Mouse (Mus musculus) left cerebral cortex, postnatal 14 days (tissue): ENCODE measurements around the gene Gm21992. TPM values are rescaled to one million over a fixed set of nuclear protein-coding genes. Genes with fewer than 3 reads are reported as not detected.
A peak's percentile ranks its signal among the peaks of the same experiment; 100 is the strongest.

ENCODE experiments used
- DNase-seq, 2 experiments: peaks; one replicate each; pipeline ENCODE4 v3.0.0; 2021 to 2022; ENCODE audit warnings: low spot score in 2 of 2, mixed read lengths in 1 of 2
- intact Hi-C: fragments of 180-260 bp; cut with DNase I; formaldehyde crosslinking; loops from one replicate; pipeline ENCODE4 v1.15.1; 2025
- long read RNA-seq, 2 experiments: library from polyadenylated mRNA; stranded (forward); transcript quantifications; one replicate each; pipeline ENCODE4 v2.0.0; 2021
- total RNA-seq, 2 experiments: library from RNA; stranded (reverse); gene quantifications; 2 replicates each; pipeline ENCODE4 v1.2.3; 2021

Gm21992 gene
- total RNA-seq: 10 to 100 TPM; 12.9 to 19.3 TPM
- long read RNA-seq, experiment 1: 0 reads
- long read RNA-seq, experiment 2, partial matches to known transcripts: 0 of 8 reads
- long read RNA-seq, experiment 2, other reads (novel, unspliced or antisense): 8 of 8 reads

- intact Hi-C loops: no loop called here
- DNase-seq: peak; percentile 98 to 99
These were observed at the start of gene Gm21992, which contains the start of gene Rbm14 for GRCm38 (mm10) chr19:4811063-4811908. Gene Gm21992 (minus strand): TSS chr19:4811612. Gene Rbm14 (minus strand): TSS chr19:4811634.

GRCm38 (mm10) chr19:4859081-4859480 is 47.7 kb upstream of the Gm21992 start:
- intact Hi-C loops: no loop called here
- DNase-seq: no peak

DNA sequence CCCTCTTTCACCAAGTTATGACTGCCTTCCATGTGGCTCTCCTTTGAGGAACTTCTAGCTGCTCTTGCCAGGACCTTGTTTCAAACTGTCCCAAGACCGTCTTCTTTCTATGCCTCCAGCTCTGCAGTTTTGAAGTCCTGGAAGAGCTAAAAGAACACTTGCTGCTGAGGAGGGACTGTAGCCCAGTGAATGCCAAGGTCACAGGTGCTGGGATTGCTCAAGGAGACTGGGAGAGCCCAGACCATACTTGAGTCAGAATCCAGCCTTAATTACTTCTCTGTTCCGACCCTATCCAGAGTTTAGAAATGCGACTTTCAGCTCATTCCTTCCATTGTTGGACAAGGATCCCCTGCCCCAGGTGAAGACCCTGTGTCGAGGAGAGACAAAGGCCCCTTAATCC is 44.5 kb upstream of the Gm21992 start:
- no peak for DNase-seq
- intact Hi-C loops: no loop called here

GRCm38 (mm10) chr19:4855470-4855820 is 44.0 kb upstream of the Gm21992 start:
- no peak for DNase-seq
- intact Hi-C loops: no loop called here

- intact Hi-C loops: no loop called here
- DNase-seq: peak; percentile 92 to 93
These were observed 43.4 kb upstream of the Gm21992 start, which contains the start of gene Ctsf for GRCm38 (mm10) chr19:4854552-4855469. Gene Ctsf (plus strand): TSS chr19:4855130.

- no peak for DNase-seq
- intact Hi-C loops: no loop called here
These were observed 38.9 kb upstream of the Gm21992 start for GRCm38 (mm10) chr19:4850281-4850680.

DNA sequence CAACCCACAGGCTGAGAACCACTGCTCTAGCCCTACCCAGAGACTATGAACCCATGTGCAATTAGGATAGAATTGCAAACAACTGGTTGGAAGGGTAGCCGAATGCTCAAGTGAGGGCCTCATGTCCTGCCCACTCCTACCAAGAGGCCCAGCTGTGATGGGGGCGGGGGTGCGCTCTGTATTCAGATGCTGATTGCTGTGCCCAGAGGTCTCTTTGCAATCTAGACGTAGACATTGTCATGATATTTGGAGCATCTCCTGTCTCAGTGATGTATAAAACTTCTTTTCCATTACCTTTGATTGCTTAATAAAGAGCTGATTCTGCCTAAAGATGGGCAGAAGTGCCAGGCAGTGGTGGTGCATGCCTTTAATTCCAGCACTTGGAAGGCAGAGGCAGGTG is 38.4 kb upstream of the Gm21992 start:
- no peak for DNase-seq
- intact Hi-C loops: no loop called here

- intact Hi-C loops: loop anchor here (2.0 kb wide), 1 partner anchor 93 kb away; no protein-coding TSS in a partner anchor
- peak in 1 of 2 experiments; percentile 36 for DNase-seq
These were observed 36.1 kb upstream of the Gm21992 start for GRCm38 (mm10) chr19:4847490-4847889.

DNA sequence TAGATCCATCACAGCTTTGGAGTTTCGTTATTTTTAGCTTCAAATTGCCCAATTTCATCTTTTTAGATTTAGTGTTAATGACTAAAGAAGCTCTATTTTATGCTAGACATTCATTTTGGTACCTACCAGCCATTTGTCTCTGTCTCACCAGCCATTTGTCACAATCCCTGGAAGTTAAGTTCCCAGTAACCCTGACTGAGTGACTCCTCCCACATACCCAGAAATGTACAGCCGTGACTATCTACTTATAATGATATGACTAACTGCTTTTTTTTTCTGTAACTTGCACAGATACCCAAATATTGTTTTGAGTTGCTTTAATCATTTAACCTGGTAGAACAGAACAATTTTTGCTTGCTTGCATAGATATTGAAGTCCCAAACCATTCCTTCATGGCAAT is 34.4 kb upstream of the Gm21992 start:
- intact Hi-C loops: loop anchor here (2.0 kb wide), 1 partner anchor 91 kb away; no protein-coding TSS in a partner anchor
- DNase-seq: no peak

GRCm38 (mm10) chr19:4842611-4843010 is 31.2 kb upstream of the Gm21992 start:
- intact Hi-C loops: no loop called here
- DNase-seq: no peak

DNA sequence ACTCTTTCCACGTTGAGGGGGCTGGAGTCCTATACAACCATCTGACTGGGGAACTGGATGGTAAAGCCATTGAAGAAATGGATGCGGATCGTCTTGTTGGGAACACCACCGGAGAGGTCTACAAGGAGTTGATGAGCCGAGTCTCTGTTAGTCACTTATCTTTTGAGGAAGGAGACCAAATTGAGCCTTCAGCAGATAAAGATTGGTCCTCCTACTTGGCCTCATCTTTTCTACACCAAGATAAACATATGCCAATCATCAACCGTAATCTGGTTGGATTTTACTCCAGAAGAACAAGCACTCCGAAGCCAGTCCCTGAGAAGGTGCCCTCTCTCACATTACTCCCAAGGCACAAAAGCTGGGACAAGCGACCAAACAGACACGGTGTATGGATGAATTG is 29.4 kb upstream of the Gm21992 start:
- intact Hi-C loops: no loop called here
- no peak for DNase-seq

DNA sequence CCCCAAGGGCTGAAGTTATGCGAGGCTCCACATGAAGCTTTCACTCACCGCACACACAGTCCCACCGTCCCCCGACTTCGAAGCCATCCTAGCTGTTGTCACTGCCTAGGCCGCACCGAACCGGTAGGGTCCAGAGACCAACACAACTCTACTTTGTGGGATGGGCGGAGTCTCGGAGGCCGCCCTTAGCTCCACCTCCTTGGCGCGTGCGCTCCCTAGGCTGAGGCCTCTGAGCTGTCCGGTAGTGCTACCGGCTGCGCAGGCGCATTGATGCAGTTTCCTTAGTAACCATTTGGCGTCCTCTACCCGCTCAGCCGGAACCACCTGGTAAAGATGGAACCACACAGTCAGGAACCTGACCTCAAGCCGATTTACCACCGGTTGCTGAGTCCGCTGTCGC is 27.7 kb upstream of the Gm21992 start, which contains the start of the genes Ccs and Ccdc87:
Gene Ccs, minus strand, starts transcription at position 184 of the 400 bp plus-strand sequence.
Gene Ccdc87, plus strand, starts transcription at position 218 of the 400 bp plus-strand sequence.
- intact Hi-C loops: no loop called here
- DNase-seq: peak; percentile 96 to 98

DNA sequence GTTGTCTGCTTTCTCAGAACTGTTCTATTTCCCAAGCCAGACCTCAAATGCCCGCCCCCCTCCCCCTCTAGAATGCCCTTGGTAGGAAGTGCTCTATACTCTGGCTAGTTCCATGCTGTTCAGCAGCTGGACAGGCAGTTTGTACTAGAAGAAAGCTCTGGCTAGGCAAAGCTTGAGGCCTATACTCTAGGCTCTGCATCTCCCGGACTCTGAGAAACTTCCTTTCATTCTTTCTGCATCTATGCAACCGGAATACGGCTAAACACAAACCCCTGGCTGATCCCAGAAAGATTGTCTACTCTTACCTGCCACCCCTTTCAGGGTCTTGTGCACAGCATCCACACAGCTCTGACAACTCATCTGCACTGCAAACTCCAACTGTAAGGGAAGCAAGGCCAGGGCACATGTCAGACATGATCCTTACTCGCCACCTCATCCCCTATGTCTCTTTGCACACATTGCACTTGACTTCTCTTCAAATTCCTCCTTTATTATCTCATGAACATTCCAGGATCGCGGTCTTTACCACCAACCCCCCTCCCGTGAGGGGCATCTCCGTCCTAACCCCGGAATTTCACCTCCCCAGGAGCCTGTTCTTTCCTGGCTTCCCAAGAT is 27.2 kb upstream of the Gm21992 start:
- intact Hi-C loops: no loop called here
- no peak for DNase-seq

DNA sequence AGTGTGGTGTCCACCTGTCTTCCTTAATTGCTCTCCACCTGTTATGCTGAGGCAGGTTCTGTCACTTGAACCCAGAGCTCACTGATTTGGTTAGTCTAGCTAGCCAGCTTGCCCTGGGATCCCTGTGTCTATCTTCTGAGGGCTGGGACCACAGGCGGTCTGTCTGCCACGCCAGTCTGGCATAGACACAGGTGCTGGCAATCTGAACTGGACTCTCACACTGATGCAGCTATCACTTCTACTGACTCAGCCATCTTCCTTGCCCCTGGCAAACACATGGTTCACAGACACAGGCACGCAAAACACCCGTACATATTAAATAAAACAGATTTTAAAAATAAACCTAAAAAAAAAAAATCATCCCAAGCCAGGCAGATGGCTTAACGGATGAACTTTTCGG is 25.6 kb upstream of the Gm21992 start:
- intact Hi-C loops: no loop called here
- DNase-seq: no peak

DNA sequence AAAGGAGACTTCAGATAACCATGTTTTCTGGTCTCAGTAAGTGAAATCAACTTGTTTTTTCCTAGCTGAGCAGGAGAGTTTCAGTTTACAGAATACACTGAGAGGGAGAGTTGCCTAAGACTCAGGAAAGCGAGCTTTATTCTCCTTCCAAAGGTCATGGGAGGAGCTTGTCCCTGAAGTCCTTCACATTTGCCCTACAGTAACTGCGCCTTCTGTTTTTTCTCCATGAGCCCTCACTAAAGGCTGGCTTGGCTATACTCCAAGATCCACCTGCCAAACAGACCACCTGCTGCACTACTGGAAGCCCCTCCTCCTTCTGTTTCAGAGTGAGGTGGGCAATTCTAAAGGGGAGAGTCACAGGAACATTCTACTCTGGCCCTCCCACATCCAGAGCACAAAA is 24.7 kb upstream of the Gm21992 start:
- intact Hi-C loops: no loop called here
- no peak for DNase-seq

GRCm38 (mm10) chr19:4833977-4834376 is 22.6 kb upstream of the Gm21992 start:
- intact Hi-C loops: no loop called here
- DNase-seq: no peak

GRCm38 (mm10) chr19:4829156-4829555 is 17.7 kb upstream of the Gm21992 start:
- peak; percentile 31 to 41 for DNase-seq
- intact Hi-C loops: no loop called here

DNA sequence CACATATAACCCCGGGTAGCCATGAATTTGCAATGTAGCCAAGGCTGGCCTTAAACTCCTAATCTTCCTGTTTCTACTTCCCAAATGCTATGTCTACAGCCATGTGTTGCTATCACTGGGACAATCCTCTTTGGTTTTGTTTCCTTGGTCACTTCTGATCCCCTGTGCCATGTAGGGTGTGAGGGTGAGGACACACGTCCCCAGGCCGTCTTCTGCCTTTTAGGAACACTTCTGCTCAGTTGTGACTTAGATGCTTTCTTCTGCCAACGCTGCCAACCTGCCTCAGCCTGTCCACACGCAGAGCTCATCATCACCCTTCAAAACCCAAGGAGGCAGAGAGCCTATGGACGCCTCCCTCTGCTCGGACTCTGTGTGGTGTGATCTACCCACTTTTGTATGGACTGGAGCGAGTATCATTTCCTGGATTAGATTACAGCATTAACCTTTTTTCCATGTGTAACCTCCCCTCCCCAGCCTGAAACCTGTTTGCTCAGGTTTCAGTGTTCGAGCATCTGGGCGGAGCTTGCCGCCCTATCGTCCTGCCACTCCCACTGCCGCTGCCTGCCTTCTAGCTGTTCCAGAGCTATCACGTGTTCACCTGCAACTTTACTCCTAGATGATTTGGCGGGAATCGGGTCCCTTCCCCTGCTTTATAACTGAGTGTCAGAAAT is 17.2 kb upstream of the Gm21992 start:
- no peak for DNase-seq
- intact Hi-C loops: no loop called here
